Mouse (Mus musculus) embryonic facial prominence, embryonic 11.5 days (tissue): Measurements from ENCODE around the gene Lrba. TPM values are rescaled to one million over a fixed set of nuclear protein-coding genes. Genes with fewer than 3 reads are reported as not detected.

ENCODE experiments used
- ATAC-seq: fragments of 200-750 bp; cut with Nextera tagmentation; replicated peaks from 2 replicates; pipeline ENCODE4 v1.8.0; 2017; ENCODE audit warnings: low read depth; ENCODE audit not compliant: insufficient number of reproducible peaks, low FRiP score, low TSS enrichment
- DNase-seq: peaks from one replicate; pipeline ENCODE4 v3.0.0-alpha.2; 2015; ENCODE audit warnings: low spot score
- H3K27ac ChIP-seq: fragments of 300-500 bp; sonication (generic); replicated peaks from 2 replicates; pipeline ENCODE4 v1.5.1; 2014; ENCODE audit warnings: mild to moderate bottlenecking, low read depth, low read length, control low read depth
- H3K27me3 ChIP-seq: fragments of 300-500 bp; sonication (generic); 2 replicates; pipeline ENCODE4 v1.6.1; 2014; ENCODE audit warnings: mild to moderate bottlenecking, low read length, moderate library complexity, mixed read lengths; ENCODE audit not compliant: control insufficient read depth, insufficient read depth
- H3K36me3 ChIP-seq: fragments of 300-500 bp; sonication (generic); replicated peaks from 2 replicates; pipeline ENCODE4 v1.6.1; 2014; ENCODE audit warnings: low read depth, mild to moderate bottlenecking, low read length, moderate library complexity, mixed read lengths; ENCODE audit not compliant: control insufficient read depth, insufficient read depth
- H3K4me1 ChIP-seq: fragments of 300-500 bp; sonication (generic); 2 replicates; pipeline ENCODE4 v1.6.1; 2014; ENCODE audit warnings: low read length, mixed read lengths; ENCODE audit not compliant: control insufficient read depth, insufficient read depth
- H3K4me2 ChIP-seq: fragments of 300-500 bp; sonication (generic); 2 replicates; pipeline ENCODE4 v1.6.1; 2014; ENCODE audit warnings: low read depth, mild to moderate bottlenecking, control low read depth, low read length, moderate library complexity
- H3K4me3 ChIP-seq: fragments of 300-500 bp; sonication (generic); 2 replicates; pipeline ENCODE4 v1.5.1; 2014; ENCODE audit warnings: low read depth, low read length, control low read depth
- H3K9ac ChIP-seq: fragments of 300-500 bp; sonication (generic); replicated peaks from 2 replicates; pipeline ENCODE4 v1.6.1; 2014; ENCODE audit warnings: mild to moderate bottlenecking, control low read depth, low read length
- H3K9me3 ChIP-seq: fragments of 300-500 bp; sonication (generic); replicated peaks from 2 replicates; pipeline ENCODE4 v1.6.1; 2016; ENCODE audit warnings: mild to moderate bottlenecking, low read length, inconsistent platforms, mixed read lengths; ENCODE audit not compliant: control insufficient read depth
- WGBS: fragments of 180-500 bp; shearing (Covaris S2); extraction: QIAGEN DNeasy Blood & Tissue Kit; methylation state at CpG from one replicate; pipeline ENCODE4 v1.1.7; 2014; 5-methylcytosine and 5-hydroxymethylcytosine counted together
- polyA plus RNA-seq: library from polyadenylated mRNA; unstranded; fragments of >200 nt; fragmentation: Nextera tagmentation; extraction: Ambion mirVana; gene quantifications from 2 replicates; pipeline ENCODE4 v1.2.1, GENCODE M21; 2014

The Lrba gene
- polyA plus RNA-seq, 1 experiment from 2014 or later = 8.9 TPM

GRCm38 (mm10) chr3:86641796-86642195 lies 417.3 kb downstream of the Lrba start:
- H3K9ac ChIP-seq = no peak overlapping the region
- no peaks in the 10 kb centered on the region for H3K4me1 ChIP-seq
- no peaks in the 10 kb centered on the region for H3K36me3 ChIP-seq
- no peak overlapping the region for H3K4me3 ChIP-seq
- no peaks in the 10 kb centered on the region for H3K9me3 ChIP-seq
- no peak overlapping the region for H3K27ac ChIP-seq
- no peak for DNase-seq
- no peak for ATAC-seq
- no peaks in the 10 kb centered on the region for H3K27me3 ChIP-seq
- H3K4me2 ChIP-seq = no peak overlapping the region

- no peak overlapping the region for H3K9ac ChIP-seq
- H3K27me3 ChIP-seq = no peaks in the 10 kb centered on the region
- no peaks in the 10 kb centered on the region for H3K9me3 ChIP-seq
- no peak overlapping the region for H3K4me3 ChIP-seq
- ATAC-seq (no peak), DNase-seq (no peak)
- no peaks in the 10 kb centered on the region for H3K4me1 ChIP-seq
- H3K27ac ChIP-seq = no peak overlapping the region
- H3K4me2 ChIP-seq = no peak overlapping the region
- 80% methylated on average over 2 of the region's 2 CpGs for WGBS
- no peaks in the 10 kb centered on the region for H3K36me3 ChIP-seq
Measured at GRCm38 (mm10) chr3:86646771-86647170, 422.3 kb downstream of the Lrba start.

GRCm38 (mm10) chr3:86651006-86651405 lies 426.5 kb downstream of the Lrba start:
- Histone ChIP-seq H3K4me3 (no peak overlapping the region), H3K9me3 (no peaks in the 10 kb centered on the region), H3K9ac (no peak overlapping the region), H3K4me1 (no peaks in the 10 kb centered on the region), H3K27me3 (no peaks in the 10 kb centered on the region), H3K27ac (no peak overlapping the region), H3K36me3 (no peaks in the 10 kb centered on the region), H3K4me2 (no peak overlapping the region)
- no peak for DNase-seq
- no peak for ATAC-seq
- WGBS = 68% methylated on average over 3 of the region's 3 CpGs

- 47% methylated on average over 5 of the region's 5 CpGs for WGBS
- H3K27ac ChIP-seq = no peak overlapping the region
- no peak overlapping the region for H3K9ac ChIP-seq
- no peaks in the 10 kb centered on the region for H3K36me3 ChIP-seq
- H3K9me3 ChIP-seq = no peaks in the 10 kb centered on the region
- no peak for ATAC-seq
- H3K4me1 ChIP-seq = no peaks in the 10 kb centered on the region
- H3K4me3 ChIP-seq = no peak overlapping the region
- H3K4me2 ChIP-seq = no peak overlapping the region
- no peaks in the 10 kb centered on the region for H3K27me3 ChIP-seq
- DNase-seq = peak; percentile 76
Measured at GRCm38 (mm10) chr3:86659326-86659725, 434.8 kb downstream of the Lrba start.

DNA sequence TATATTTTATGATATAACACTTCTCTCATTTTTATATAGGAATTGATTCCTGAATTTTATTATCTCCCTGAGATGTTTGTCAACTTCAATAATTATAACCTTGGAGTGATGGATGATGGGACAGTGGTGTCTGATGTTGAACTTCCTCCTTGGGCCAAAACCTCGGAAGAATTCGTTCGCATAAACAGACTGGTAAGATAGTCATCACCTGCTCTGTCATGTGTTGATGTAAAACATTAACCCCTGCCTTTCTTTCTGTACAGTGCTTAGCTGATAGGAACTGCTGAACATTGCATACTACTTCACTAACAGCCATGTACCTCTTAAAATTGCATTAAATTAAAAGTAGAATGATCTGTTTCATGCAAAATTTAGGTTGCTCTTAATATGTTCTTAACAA lies 439.9 kb downstream of the Lrba start:
- ATAC-seq = no peak
- H3K9me3 ChIP-seq = no peaks in the 10 kb centered on the region
- H3K4me2 ChIP-seq = no peak overlapping the region
- no peak overlapping the region for H3K27ac ChIP-seq
- DNase-seq = no peak
- no peaks in the 10 kb centered on the region for H3K36me3 ChIP-seq
- H3K27me3 ChIP-seq = no peaks in the 10 kb centered on the region
- H3K4me3 ChIP-seq = no peak overlapping the region
- 37% methylated on average over 3 of the region's 3 CpGs for WGBS
- H3K9ac ChIP-seq = no peak overlapping the region
- no peaks in the 10 kb centered on the region for H3K4me1 ChIP-seq

DNA sequence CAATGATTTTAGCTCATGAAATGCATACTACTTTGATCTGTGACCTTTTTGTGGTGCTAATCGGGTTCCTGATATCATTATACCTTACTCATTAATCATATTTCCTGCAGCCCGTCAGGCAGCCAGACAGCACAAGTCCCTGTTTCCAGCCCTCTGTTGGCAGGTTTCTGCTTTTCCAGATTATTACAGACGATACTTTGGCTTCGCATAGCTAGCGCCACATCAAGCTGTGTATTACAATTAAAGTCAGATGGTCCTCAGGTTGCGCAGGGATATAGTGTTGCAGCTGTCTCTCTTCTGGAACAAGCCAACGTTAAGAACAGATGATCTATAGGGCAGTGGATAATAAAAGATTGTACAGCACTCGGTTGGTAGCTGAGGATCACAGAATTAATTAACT lies 443.7 kb downstream of the Lrba start:
- peak; percentile 77 for DNase-seq
- 24% methylated on average over 8 of the region's 8 CpGs for WGBS

DNA sequence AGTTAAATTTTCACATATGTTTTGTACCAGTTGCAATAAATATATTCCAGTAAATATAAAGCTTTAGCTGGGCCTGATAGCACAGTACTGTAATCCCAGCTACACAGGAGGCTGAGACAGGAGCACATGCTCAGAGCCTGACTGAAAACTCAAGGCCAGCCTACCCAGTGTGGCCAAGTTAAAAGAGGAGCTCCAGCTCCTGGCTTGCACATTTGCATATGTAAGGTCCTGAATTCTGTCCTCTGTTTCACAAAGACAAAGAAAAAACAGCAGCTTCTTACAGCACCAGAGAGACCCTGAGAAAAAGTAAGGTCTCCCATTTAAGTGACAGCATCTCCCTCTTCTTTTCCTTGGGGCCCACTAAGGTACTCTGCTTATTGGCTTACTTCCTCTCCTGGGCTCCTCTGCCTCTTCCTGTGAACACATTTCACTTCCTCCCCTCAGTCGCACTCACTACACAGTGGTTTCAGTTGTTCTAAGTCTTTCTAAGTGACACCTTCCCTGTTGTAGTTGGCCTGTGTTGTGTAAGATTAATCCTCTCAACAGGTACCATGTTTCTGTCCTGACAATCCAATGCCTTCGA lies 453.2 kb downstream of the Lrba start:
- no peak for ATAC-seq
- no peak overlapping the region for H3K4me3 ChIP-seq
- WGBS = 64% methylated on average over 2 of the region's 2 CpGs
- H3K4me2 ChIP-seq = no peak overlapping the region
- H3K27me3 ChIP-seq = no peaks in the 10 kb centered on the region
- no peaks in the 10 kb centered on the region for H3K4me1 ChIP-seq
- H3K9ac ChIP-seq = no peak overlapping the region
- no peaks in the 10 kb centered on the region for H3K9me3 ChIP-seq
- no peaks in the 10 kb centered on the region for H3K36me3 ChIP-seq
- no peak for DNase-seq
- no peak overlapping the region for H3K27ac ChIP-seq

More for the DNA sequence above, 443.7 kb downstream of the Lrba start:
- Histone ChIP-seq H3K27ac (no peak overlapping the region), H3K4me1 (no peaks in the 10 kb centered on the region), H3K27me3 (no peaks in the 10 kb centered on the region), H3K4me2 (no peak overlapping the region), H3K36me3 (no peaks in the 10 kb centered on the region), H3K4me3 (no peak overlapping the region), H3K9me3 (no peaks in the 10 kb centered on the region), H3K9ac (no peak overlapping the region)
- no peak for ATAC-seq

DNA sequence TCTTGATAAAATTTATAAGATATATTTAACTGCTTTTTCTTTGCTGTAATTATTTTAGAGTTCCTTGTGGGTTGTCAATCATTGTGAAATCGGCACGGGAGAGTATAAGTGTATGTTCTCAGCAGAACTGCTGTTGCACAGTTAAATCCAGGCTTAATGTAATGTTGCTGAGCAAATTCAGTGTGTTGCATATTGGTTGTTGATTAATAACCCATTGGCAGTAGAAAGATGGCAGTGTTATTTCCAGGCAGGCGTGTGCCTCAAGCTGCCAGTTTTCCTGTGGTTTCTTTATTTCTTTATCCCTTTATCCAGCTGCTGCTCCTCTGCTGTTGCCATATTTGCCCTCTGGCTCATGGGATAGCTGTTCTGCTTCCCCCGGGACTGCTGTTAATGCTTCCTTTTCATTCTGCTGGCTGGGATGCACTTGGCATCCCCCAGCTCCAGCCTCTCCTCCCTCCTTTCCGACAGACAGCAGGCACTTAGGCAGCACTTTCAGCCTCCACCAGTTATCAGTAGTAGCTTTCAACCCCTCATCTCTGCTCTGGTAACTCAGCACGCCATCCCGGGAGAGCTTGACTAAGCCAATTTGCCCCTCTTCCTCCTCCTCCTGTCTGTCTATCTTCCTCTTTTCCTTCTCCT lies 463.2 kb downstream of the Lrba start:
- no peaks in the 10 kb centered on the region for H3K4me1 ChIP-seq
- no peaks in the 10 kb centered on the region for H3K36me3 ChIP-seq
- no peak overlapping the region for H3K4me2 ChIP-seq
- H3K9ac ChIP-seq = no peak overlapping the region
- 0 out of 2 replicates have a peak overlapping the region, but pooled peaks have one; percentile 13 for H3K27ac ChIP-seq
- no peaks in the 10 kb centered on the region for H3K9me3 ChIP-seq
- DNase-seq = no peak
- ATAC-seq = peak; percentile 62; the same call in 1 of the 2 replicates
- no peaks in the 10 kb centered on the region for H3K27me3 ChIP-seq
- WGBS = 25% methylated on average over 7 of the region's 7 CpGs
- H3K4me3 ChIP-seq = no peak overlapping the region
